Mouse (Mus musculus) CH12.LX (cell line): ENCODE data around the gene Plxna1. TPM values are rescaled to one million over a fixed set of nuclear protein-coding genes. Genes with fewer than 3 reads are reported as not detected.
A peak's percentile ranks its signal among the peaks of the same experiment; 100 is the strongest.

Experiments used
- DNase-seq: peaks from one replicate; pipeline ENCODE4 v3.0.0-alpha.2; 2013; ENCODE audit errors: extremely low read depth
- H3K27ac ChIP-seq: 2 replicates; pipeline ENCODE4 v1.5.1; 2012; ENCODE audit warnings: low read depth, mild to moderate bottlenecking, control low read depth, moderate library complexity; ENCODE audit not compliant: insufficient read depth
- H3K27me3 ChIP-seq: replicated peaks from 2 replicates; pipeline ENCODE3; 2012; ENCODE audit warnings: inconsistent platforms
- H3K36me3 ChIP-seq, 2 experiments: replicated peaks in 1 of 2; 2 replicates each; pipeline versions ENCODE3 to v1.6.1; 2012; ENCODE audit warnings: inconsistent platforms in 1 of 2, low read length in 1 of 2, mild to moderate bottlenecking in 1 of 2, mixed read lengths in 1 of 2, moderate library complexity in 1 of 2; ENCODE audit not compliant: control insufficient read depth in 1 of 2, insufficient read depth in 1 of 2
- H3K4me1 ChIP-seq, 2 experiments: 2 replicates each; pipeline ENCODE4 v1.6.1; 2012; ENCODE audit warnings: inconsistent platforms in 1 of 2, moderate library complexity in 1 of 2; ENCODE audit not compliant: insufficient read depth in 2 of 2, control insufficient read depth in 1 of 2
- H3K4me2 ChIP-seq: 2 replicates; pipeline ENCODE4 v1.6.1; 2012; ENCODE audit warnings: low read depth, mild to moderate bottlenecking, control low read depth; ENCODE audit not compliant: poor library complexity, insufficient read depth, severe bottlenecking
- H3K4me3 ChIP-seq, 3 experiments: fragments of 150-350 bp in 1 of 3; sonication (generic) in 1 of 3; replicated peaks in 1 of 3; 2 replicates each; pipeline versions ENCODE3 to v1.5.1; 2011 to 2012; ENCODE audit warnings: low read depth in 2 of 3, low read length in 2 of 3, mild to moderate bottlenecking in 2 of 3, moderate library complexity in 2 of 3, control low read depth in 1 of 3, improper control_type of control experiment in 1 of 3, inconsistent platforms in 1 of 3, mixed read lengths in 1 of 3; ENCODE audit not compliant: poor library complexity in 1 of 3
- H3K79me2 ChIP-seq: replicated peaks from 2 replicates; pipeline ENCODE4 v1.6.1; 2012; ENCODE audit warnings: mild to moderate bottlenecking, moderate library complexity; ENCODE audit not compliant: control insufficient read depth, poor library complexity, insufficient read depth, severe bottlenecking; ENCODE audit errors: extremely low read depth
- H3K9ac ChIP-seq: 2 replicates; pipeline ENCODE4 v1.6.1; 2012; ENCODE audit warnings: low read depth, mild to moderate bottlenecking, control low read depth, moderate library complexity; ENCODE audit not compliant: insufficient read depth
- H3K9me3 ChIP-seq: replicated peaks from 2 replicates; pipeline ENCODE3; 2012; ENCODE audit warnings: low read length, inconsistent platforms, mixed read lengths
- CHD1 ChIP-seq: IDR thresholded peaks from 2 replicates; pipeline ENCODE4 v1.6.1; 2012; ENCODE audit warnings: low read depth, low read length, improper control_type of control experiment, inconsistent platforms
- E2F4 ChIP-seq: IDR thresholded peaks from 2 replicates; pipeline ENCODE4 v1.6.1; 2011; ENCODE audit warnings: low read depth, low read length, improper control_type of control experiment; ENCODE audit not compliant: insufficient replicate concordance
- ETS1 ChIP-seq: conservative IDR thresholded peaks from 2 replicates; pipeline ENCODE4 v1.6.1; 2012; ENCODE audit warnings: low read depth, mild to moderate bottlenecking, inconsistent platforms, low read length, improper control_type of control experiment, moderate library complexity
- GABPA ChIP-seq: IDR thresholded peaks from 2 replicates; pipeline ENCODE4 v1.6.1; 2012; ENCODE audit warnings: low read depth, low read length, improper control_type of control experiment, inconsistent platforms; ENCODE audit not compliant: insufficient replicate concordance
- JUN ChIP-seq: IDR thresholded peaks from 2 replicates; pipeline ENCODE4 v1.6.1; 2011; ENCODE audit warnings: low read depth, mild to moderate bottlenecking, low read length, improper control_type of control experiment, moderate library complexity; ENCODE audit not compliant: insufficient read depth
- JUND ChIP-seq: conservative IDR thresholded peaks from 2 replicates; pipeline ENCODE4 v1.6.1; 2011; ENCODE audit warnings: low read depth, low read length, improper control_type of control experiment
- KAT2A ChIP-seq: IDR thresholded peaks from 2 replicates; pipeline ENCODE4 v1.6.1; 2012; ENCODE audit warnings: low read length, improper control_type of control experiment, inconsistent platforms; ENCODE audit not compliant: insufficient replicate concordance
- MAX ChIP-seq: IDR thresholded peaks from 2 replicates; pipeline ENCODE4 v1.6.1; 2011; ENCODE audit warnings: low read length, improper control_type of control experiment
- MEF2A ChIP-seq: IDR thresholded peaks from 2 replicates; pipeline ENCODE4 v1.6.1; 2014; ENCODE audit warnings: low read depth, mild to moderate bottlenecking, inconsistent platforms, low read length, improper control_type of control experiment, borderline replicate concordance
- NELFE ChIP-seq: IDR thresholded peaks from 2 replicates; pipeline ENCODE4 v1.6.1; 2011; ENCODE audit warnings: low read depth, low read length, improper control_type of control experiment
- NRF1 ChIP-seq: IDR thresholded peaks from 2 replicates; pipeline ENCODE4 v1.6.1; 2014; ENCODE audit warnings: low read depth, mild to moderate bottlenecking, inconsistent platforms, low read length, improper control_type of control experiment, moderate library complexity
- SMC3 ChIP-seq: IDR thresholded peaks from 2 replicates; pipeline ENCODE4 v1.6.1; 2011; ENCODE audit warnings: low read depth, low read length, improper control_type of control experiment
- TCF12 ChIP-seq: IDR thresholded peaks from 2 replicates; pipeline ENCODE4 v1.6.1; 2014; ENCODE audit warnings: low read depth, mild to moderate bottlenecking, inconsistent platforms, low read length, improper control_type of control experiment
- USF1 ChIP-seq: IDR thresholded peaks from 2 replicates; pipeline ENCODE4 v1.6.1; 2014; ENCODE audit warnings: low read depth, mild to moderate bottlenecking, inconsistent platforms, low read length, improper control_type of control experiment
- USF2 ChIP-seq: conservative IDR thresholded peaks from 2 replicates; pipeline ENCODE4 v1.6.1; 2011; ENCODE audit warnings: low read depth, low read length, improper control_type of control experiment
- dilution Hi-C: fragments of 300-500 bp; cut with MboI; formaldehyde crosslinking; loops from 2 replicates; pipeline ENCODE4 v1.14.3; 2020; ENCODE audit warnings: low sequenced_read_pairs; ENCODE audit not compliant: extremely low pct_unique_long_range_greater_than_20kb, extremely low pct_ligation_motif_present
- in situ Hi-C: fragments of 300-500 bp; cut with MboI; formaldehyde crosslinking; loops from 3 replicates; pipeline ENCODE4 v1.14.3; 2019; ENCODE audit warnings: low sequenced_read_pairs, low pct_ligation_motif_present, low pct_unique_long_range_greater_than_20kb, mixed read lengths
- polyA plus RNA-seq: library from polyadenylated mRNA; unstranded; fragments of >175 nt; gene quantifications from 2 replicates; pipeline ENCODE4 v1.2.1, GENCODE M21; 2012; ENCODE audit warnings: low read depth; ENCODE audit not compliant: insufficient read length
- total RNA-seq, 2 experiments: library from RNA; depleted of rRNA; stranded (reverse); fragments of 300-350 nt in 1 of 2; fragments of >200 nt in 1 of 2; gene quantifications; 2 replicates each; pipeline ENCODE4 v1.2.3; 2012 to 2014

The Plxna1 gene
- total and polyA plus RNA-seq, 3 experiments, result 8.9 to 29.5 (median 18.5) TPM

DNA sequence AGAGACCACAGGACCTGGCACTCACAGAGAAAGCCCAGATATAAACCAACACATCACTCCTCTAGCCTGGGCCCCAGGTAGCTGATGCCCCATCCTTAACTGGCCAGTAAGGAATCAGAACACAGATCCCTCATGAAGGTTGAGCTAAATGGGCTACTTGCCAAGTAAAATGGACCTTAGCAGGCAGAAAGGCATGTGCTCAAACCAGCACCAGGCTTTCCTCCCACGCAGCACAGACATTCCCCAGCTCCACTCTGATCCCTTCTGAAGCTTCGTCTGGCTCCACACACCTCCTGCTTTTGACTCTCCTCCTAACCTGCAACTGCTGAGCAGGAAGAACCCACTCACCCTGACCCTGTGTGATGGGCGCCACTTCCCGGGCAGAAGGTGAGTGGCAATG, 20.4 kb downstream of the Plxna1 start (continued):
- TF ChIP-seq JUN (no peak), MAX (no peak), JUND (no peak)

DNA sequence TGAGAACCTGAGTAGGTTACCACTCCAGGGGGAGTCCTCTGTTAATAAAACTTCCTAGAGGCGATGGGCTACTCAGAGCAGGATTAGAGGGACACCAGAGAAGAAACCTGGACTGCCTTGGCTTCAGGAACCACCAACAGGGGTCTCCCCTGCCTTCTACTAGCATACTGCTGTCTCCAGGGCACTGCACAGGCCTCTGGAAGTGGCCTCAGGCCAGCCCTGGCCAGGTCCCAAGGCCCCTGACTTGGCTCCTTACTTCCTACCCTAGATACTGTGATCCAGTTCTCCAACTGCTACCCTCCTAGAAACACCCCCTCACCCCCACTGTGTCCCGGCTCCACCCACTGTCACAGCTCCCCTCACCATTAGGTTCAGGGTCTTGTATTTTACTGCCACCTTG, 23.0 kb downstream of the Plxna1 start:
- Histone ChIP-seq H3K4me3 (no peak overlapping the region), H3K79me2 (no peaks in the 10 kb centered on the region), H3K4me1 (peaks cover 23 to 63% of the 10 kb centered on the region in 2 experiments), H3K27me3 (no peaks in the 10 kb centered on the region), H3K9me3 (no peaks in the 10 kb centered on the region), H3K4me2 (no peak overlapping the region), H3K9ac (no peak overlapping the region), H3K36me3 (peaks cover 69 to 98% of the 10 kb centered on the region in 2 experiments), H3K27ac (no peak overlapping the region)
- no peak for DNase-seq
- in situ Hi-C loops (no loop called here), dilution Hi-C loops (no loop called here)
- TF ChIP-seq USF2, result no peak
- TF ChIP-seq SMC3, result peak; percentile 11

- dilution Hi-C loops (no loop called here), in situ Hi-C loops (no loop called here)
These were observed 23.7 kb downstream of the Plxna1 start for GRCm38 (mm10) chr6:89338733-89339132.

GRCm38 (mm10) chr6:89337574-89337973, 24.8 kb downstream of the Plxna1 start:
- in situ Hi-C loops, result no loop called here
- H3K4me1 ChIP-seq, result peaks cover 24 to 68% of the 10 kb centered on the region in 2 experiments
- H3K36me3 ChIP-seq, result peaks cover 81 to 98% of the 10 kb centered on the region in 2 experiments
- dilution Hi-C loops, result no loop called here
- no peak overlapping the region for H3K4me2 ChIP-seq
- H3K9ac ChIP-seq, result peak overlapping the region; percentile 25; the same call in 1 of the 2 replicates
- TF ChIP-seq CHD1 (no peak), JUND (no peak), MEF2A (peak; percentile 64; the same call in 1 of the 2 replicates), ETS1 (peak; percentile 21; the same call in 1 of the 2 replicates)
- peak overlapping the region; percentile 68 for H3K27ac ChIP-seq
- peak; percentile 64 for DNase-seq
- peak overlapping the region in 1 of 3 experiments; percentile 25 for H3K4me3 ChIP-seq
- H3K27me3 ChIP-seq, result no peaks in the 10 kb centered on the region
- H3K79me2 ChIP-seq, result no peaks in the 10 kb centered on the region
- no peaks in the 10 kb centered on the region for H3K9me3 ChIP-seq

More at GRCm38 (mm10) chr6:89338733-89339132, 23.7 kb downstream of the Plxna1 start:
- Histone ChIP-seq H3K27ac (no peak overlapping the region), H3K4me2 (no peak overlapping the region), H3K9ac (no peak overlapping the region), H3K4me3 (no peak overlapping the region), H3K27me3 (no peaks in the 10 kb centered on the region), H3K79me2 (no peaks in the 10 kb centered on the region), H3K4me1 (peaks cover 24 to 68% of the 10 kb centered on the region in 2 experiments), H3K9me3 (no peaks in the 10 kb centered on the region), H3K36me3 (peaks cover 75 to 98% of the 10 kb centered on the region in 2 experiments)
- TF ChIP-seq NELFE, result no peak
- TF ChIP-seq E2F4, result no peak
- no peak for TF ChIP-seq USF1
- TF ChIP-seq KAT2A, result no peak
- no peak for TF ChIP-seq TCF12
- no peak for TF ChIP-seq GABPA
- no peak for TF ChIP-seq NRF1
- no peak for DNase-seq
